Mouse (Mus musculus): ENCODE results near the gene Tmem253.

Gene Tmem253

GRCm38 (mm10) chr14:52015445-52016100 is at the start of gene Tmem253:
Gene Tmem253, plus strand, starts transcription at chr14:52015658.
- DNase-seq: peak; percentile 36

GRCm38 (mm10) chr14:51967400-51967799 is 48.1 kb upstream of the Tmem253 start:
- DNase-seq: no peak

GRCm38 (mm10) chr14:51979252-51979651 is 36.2 kb upstream of the Tmem253 start:
- DNase-seq: no peak

GRCm38 (mm10) chr14:51983251-51983650 is 32.2 kb upstream of the Tmem253 start:
- no peak for DNase-seq

- DNase-seq: no peak
Measured at GRCm38 (mm10) chr14:51983855-51984246, 31.6 kb upstream of the Tmem253 start.

GRCm38 (mm10) chr14:51984247-51985231 is 30.9 kb upstream of the Tmem253 start, which contains the start of gene Arhgef40:
Gene Arhgef40, plus strand, starts transcription at chr14:51984719.
- DNase-seq: peak; percentile 65

GRCm38 (mm10) chr14:51985301-51986152 is 29.9 kb upstream of the Tmem253 start:
- DNase-seq: peak; percentile 73

GRCm38 (mm10) chr14:51986153-51986505 is 29.3 kb upstream of the Tmem253 start:
- DNase-seq: no peak

GRCm38 (mm10) chr14:51987177-51987576 is 28.3 kb upstream of the Tmem253 start:
- DNase-seq: no peak

- DNase-seq: no peak
Measured at GRCm38 (mm10) chr14:51988731-51989130, 26.7 kb upstream of the Tmem253 start.

GRCm38 (mm10) chr14:51989461-51989970 is 25.9 kb upstream of the Tmem253 start:
- DNase-seq: no peak

- DNase-seq: no peak
Measured at GRCm38 (mm10) chr14:51994453-51994852, 21.0 kb upstream of the Tmem253 start.

GRCm38 (mm10) chr14:51995219-51995871 is 20.1 kb upstream of the Tmem253 start:
- no peak for DNase-seq

GRCm38 (mm10) chr14:51996231-51996841 is 19.1 kb upstream of the Tmem253 start:
- DNase-seq: no peak

- no peak for DNase-seq
Measured at GRCm38 (mm10) chr14:51996866-51997265, 18.6 kb upstream of the Tmem253 start.

- no peak for DNase-seq
Measured at GRCm38 (mm10) chr14:51997483-51997882, 18.0 kb upstream of the Tmem253 start.

- DNase-seq: peak; percentile 75
Measured at GRCm38 (mm10) chr14:52003981-52004495, 11.4 kb upstream of the Tmem253 start.

- no peak for DNase-seq
Measured at GRCm38 (mm10) chr14:52005141-52005540, 10.3 kb upstream of the Tmem253 start.

GRCm38 (mm10) chr14:52005616-52006015 is 9.8 kb upstream of the Tmem253 start:
- no peak for DNase-seq

- DNase-seq: peak; percentile 56
Measured at GRCm38 (mm10) chr14:52006241-52006640, 9.2 kb upstream of the Tmem253 start.

GRCm38 (mm10) chr14:52006771-52007170 is 8.7 kb upstream of the Tmem253 start:
- DNase-seq: peak; percentile 51

All from cerebellum, adult 9-11 months (tissue).